Mouse (Mus musculus): ENCODE data around the gene Pla2g15.

DNA sequence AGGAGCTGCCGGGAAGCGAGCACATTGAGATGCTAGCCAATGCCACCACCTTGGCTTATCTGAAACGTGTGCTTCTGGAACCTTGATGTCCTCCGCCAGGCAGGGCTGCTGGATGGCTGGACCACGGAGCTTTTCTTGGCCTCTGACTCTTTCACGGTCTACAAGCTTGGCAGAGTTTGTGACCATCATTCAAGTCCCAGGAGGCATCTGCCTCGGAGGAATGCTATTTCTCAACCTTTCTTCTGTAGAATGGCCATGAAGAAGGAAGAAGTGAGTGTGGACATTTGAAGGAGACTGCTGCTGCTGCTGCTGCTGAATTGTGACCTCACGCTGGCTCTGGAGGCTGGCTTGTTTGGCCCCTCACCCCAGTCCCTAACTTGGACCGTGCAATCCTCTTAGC lies 13.1 kb downstream of the Pla2g15 start:
- no peak for TF ChIP-seq CTCF (IDR thresholded peaks at IDR 0.05; ENCODE audit: low read depth)
- TF ChIP-seq EP300 (IDR thresholded peaks at IDR 0.05; ENCODE audit: low read depth): no peak

Data from liver, postnatal 0 days (tissue).